Mouse (Mus musculus) kidney, adult 8-10 months (tissue): Measurements from ENCODE around the gene Pbx1.

Source experiments
- DNase-seq, 2 experiments: peaks; one replicate each; pipeline ENCODE4 v3.0.0; 2022

Gene Pbx1

GRCm38 (mm10) chr1:168163521-168164233 lies 268.4 kb downstream of the Pbx1 start:
- peak in 1 of 2 experiments; percentile 25 for DNase-seq

GRCm38 (mm10) chr1:168139138-168139682 lies 292.9 kb downstream of the Pbx1 start:
- DNase-seq = no peak

GRCm38 (mm10) chr1:168138669-168139068 lies 293.4 kb downstream of the Pbx1 start:
- DNase-seq = no peak

- no peak for DNase-seq
Observed at GRCm38 (mm10) chr1:168137890-168138289, 294.2 kb downstream of the Pbx1 start.

GRCm38 (mm10) chr1:168135545-168135944 lies 296.5 kb downstream of the Pbx1 start:
- no peak for DNase-seq

GRCm38 (mm10) chr1:168133696-168134095 lies 298.4 kb downstream of the Pbx1 start:
- peak; percentile 21 to 54 for DNase-seq

GRCm38 (mm10) chr1:168128004-168128403 lies 304.1 kb downstream of the Pbx1 start:
- DNase-seq = no peak

- no peak for DNase-seq
Observed at GRCm38 (mm10) chr1:168124643-168125490, 307.2 kb downstream of the Pbx1 start.

GRCm38 (mm10) chr1:168118077-168118476 lies 314.0 kb downstream of the Pbx1 start:
- DNase-seq = no peak

GRCm38 (mm10) chr1:168117367-168117766 lies 314.7 kb downstream of the Pbx1 start:
- no peak for DNase-seq

GRCm38 (mm10) chr1:168109797-168110196 lies 322.3 kb downstream of the Pbx1 start:
- no peak for DNase-seq

GRCm38 (mm10) chr1:168103821-168104220 lies 328.2 kb downstream of the Pbx1 start:
- no peak for DNase-seq

GRCm38 (mm10) chr1:168101514-168101913 lies 330.6 kb downstream of the Pbx1 start:
- no peak for DNase-seq

GRCm38 (mm10) chr1:168098806-168099205 lies 333.3 kb downstream of the Pbx1 start:
- no peak for DNase-seq

- no peak for DNase-seq
Observed at GRCm38 (mm10) chr1:168094671-168095070, 337.4 kb downstream of the Pbx1 start.

GRCm38 (mm10) chr1:168093044-168093443 lies 339.0 kb downstream of the Pbx1 start:
- DNase-seq = peak; percentile 7 to 20

GRCm38 (mm10) chr1:168091627-168092026 lies 340.4 kb downstream of the Pbx1 start:
- DNase-seq = no peak

- DNase-seq = no peak
Observed at GRCm38 (mm10) chr1:168088680-168089079, 343.4 kb downstream of the Pbx1 start.

GRCm38 (mm10) chr1:168079394-168079767 lies 352.7 kb downstream of the Pbx1 start:
- DNase-seq = no peak

GRCm38 (mm10) chr1:168078746-168079393 lies 353.2 kb downstream of the Pbx1 start:
- no peak for DNase-seq

GRCm38 (mm10) chr1:168071974-168072373 lies 360.1 kb downstream of the Pbx1 start:
- DNase-seq = no peak

- no peak for DNase-seq
Observed at GRCm38 (mm10) chr1:168070273-168070910, 361.7 kb downstream of the Pbx1 start.

- DNase-seq = no peak
Observed at GRCm38 (mm10) chr1:168069740-168070139, 362.3 kb downstream of the Pbx1 start.
